Mouse (Mus musculus): ENCODE data around the gene Rapgef2.
"Not testable (repeated sequence)": the region's sequence is repeated elsewhere in the genome, so short reads cannot be mapped to it uniquely, and the experiment has no call there.

DNA sequence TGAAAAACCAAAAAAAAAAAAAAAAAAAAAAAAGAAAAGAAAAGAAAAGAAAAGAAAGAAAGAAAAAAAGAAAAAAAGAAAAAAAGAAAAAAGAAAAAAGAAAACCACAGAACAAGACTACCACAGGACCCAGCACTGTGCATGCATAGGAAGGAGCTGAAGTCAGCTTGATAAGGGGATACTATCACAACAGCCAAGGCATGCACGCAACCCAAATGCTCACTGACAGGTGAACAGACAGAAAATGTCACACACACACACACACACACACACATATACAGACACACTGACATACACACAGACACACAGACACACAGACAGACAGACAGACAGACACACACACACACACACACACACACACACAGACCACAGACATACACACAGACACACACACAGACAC, 59.5 kb downstream of the Rapgef2 start:
- TF ChIP-seq CTCF (conservative IDR thresholded peaks at IDR 0.05; ENCODE audit: low read length); NANOG (IDR thresholded peaks at IDR 0.05; ENCODE audit: borderline replicate concordance, low read length); POU5F1 (IDR thresholded peaks at IDR 0.05; ENCODE audit: borderline replicate concordance, low read length): not testable (repeated sequence)

Data from E14TG2a.4 (cell line).